Mouse (Mus musculus): ENCODE measurements around the gene Baat. TPM values are rescaled to one million over a fixed set of nuclear protein-coding genes. Genes with fewer than 3 reads are reported as not detected.
"Not testable (repeated sequence)": the region's sequence is repeated elsewhere in the genome, so short reads cannot be mapped to it uniquely, and the experiment has no call there.

Gene Baat
- not detected for polyA plus RNA-seq (2017; shearing (Covaris generic))

DNA sequence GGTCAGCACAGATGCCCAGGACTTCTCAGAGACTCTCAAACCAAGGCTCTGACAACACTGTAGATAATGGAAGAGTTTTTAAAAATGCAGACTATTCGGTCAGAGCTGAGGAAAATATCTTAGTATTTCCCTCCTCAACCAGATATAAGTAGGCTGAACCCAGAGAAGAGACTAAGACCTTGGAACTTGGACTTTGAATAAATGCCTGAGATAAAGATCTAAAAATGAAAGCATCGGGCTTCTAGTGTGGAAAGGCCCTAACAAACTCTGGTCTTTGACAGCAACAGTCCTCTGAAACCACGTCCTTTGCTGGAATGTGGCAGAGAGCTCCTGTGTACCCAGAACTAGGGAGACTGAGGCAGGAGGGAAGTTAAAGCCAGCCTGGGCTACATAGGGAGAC is at the start of gene Baat:
Baat (minus strand) TSS at position 172 of the 400 bp plus-strand sequence.
- ATAC-seq = no peak

DNA sequence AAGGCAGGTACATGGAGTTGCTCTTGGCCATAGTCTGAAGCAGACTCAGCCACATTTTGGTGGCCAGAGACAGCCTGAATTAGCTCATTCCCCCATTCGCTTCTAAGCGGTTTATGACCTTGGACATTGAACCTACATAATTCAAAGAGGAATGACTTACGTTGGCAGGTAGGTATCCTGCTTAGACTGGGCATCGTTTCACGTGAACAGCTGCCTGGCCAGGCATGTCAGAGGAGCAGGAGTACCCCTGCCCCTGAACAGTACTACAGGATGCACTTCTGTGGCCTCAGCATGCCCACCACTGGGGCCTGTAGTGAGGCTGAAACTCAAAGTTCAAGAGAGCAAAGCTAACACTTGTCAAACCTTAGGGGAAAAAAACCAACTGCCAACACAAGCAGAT is 47.0 kb upstream of the Baat start:
- ATAC-seq = no peak

DNA sequence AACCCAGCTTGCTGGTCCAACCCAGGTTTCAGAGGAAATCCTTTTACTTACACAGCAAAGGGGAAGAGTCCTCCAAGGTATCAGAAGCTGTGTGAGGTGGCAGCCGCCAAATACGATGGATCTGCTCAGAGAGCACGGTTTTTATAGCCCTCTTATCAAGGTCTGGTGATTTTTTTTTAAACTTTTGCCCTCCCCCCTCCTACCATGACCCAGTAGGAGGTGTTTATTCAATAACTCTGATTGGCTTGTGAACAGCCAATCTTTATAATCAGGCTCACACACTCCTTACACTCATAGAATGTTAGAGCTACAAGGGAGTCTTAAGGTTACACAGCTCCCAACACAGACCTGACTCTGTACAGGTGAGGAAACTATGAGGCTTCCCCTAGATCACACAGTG is 43.0 kb upstream of the Baat start, which contains the start of gene Aldob:
Aldob (minus strand) TSS at position 164 of the 400 bp plus-strand sequence.
- ATAC-seq = no peak

DNA sequence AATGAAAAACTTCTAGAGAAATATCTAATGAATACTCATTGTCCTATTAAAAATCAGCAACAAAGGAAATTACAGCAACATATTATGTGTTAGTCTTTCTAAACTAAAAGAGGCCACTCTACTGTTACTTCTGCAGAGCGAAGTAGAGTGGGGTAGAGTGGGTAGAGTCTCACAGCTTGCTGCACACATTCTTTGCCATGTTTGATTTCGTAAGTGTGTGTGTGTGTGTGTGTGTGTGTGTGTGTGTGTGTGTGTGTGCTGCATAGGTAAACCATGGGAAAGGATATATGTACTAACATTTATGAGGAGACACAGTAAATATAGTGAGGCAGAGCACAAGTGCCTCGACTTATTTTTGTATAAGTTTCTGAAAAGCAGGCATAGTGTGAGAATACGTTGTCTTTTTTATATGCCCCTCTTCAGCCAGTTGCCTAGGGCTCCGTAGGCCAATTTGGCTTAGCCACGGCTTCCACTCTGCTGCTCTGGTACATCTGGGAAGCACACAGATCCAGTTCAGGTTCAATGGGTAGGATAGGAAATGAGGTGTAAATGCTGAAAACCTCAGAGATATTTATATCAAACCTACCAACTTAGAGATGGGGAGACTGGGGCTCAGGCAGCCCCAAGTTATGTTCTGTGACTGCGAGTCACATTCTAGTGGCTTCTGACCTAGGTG is 41.3 kb upstream of the Baat start:
- ATAC-seq = no peak

DNA sequence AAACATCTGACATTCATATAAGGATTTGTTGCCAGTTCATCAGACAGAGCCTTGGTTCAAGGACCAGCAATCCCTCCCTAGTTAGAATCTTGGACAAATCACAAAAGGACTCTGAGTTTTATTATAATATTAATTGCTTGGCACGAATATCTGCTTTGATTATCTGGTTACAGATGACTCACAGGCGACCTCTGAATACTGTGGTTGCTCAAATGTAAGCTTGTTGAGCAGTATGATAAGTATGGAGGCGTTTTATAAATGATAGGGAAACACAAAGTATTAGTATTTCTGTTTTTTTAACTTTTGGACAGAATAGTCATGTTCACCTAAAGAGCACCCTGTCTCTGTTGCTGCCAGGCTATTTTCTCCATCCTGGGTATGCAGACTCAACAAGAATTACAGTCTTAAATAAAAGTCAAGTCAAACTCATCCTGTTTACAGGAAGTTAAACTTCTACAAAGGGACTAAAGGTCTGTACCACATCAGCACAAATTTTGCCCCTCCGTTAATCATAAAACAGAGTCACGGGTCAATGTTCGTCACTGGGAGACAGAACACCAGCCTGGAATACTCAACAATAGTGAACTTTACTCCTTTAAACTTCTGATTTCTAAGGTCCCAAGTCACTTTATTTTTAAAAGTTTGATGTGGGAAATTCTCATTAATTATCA is 40.7 kb upstream of the Baat start:
- ATAC-seq = no peak

DNA sequence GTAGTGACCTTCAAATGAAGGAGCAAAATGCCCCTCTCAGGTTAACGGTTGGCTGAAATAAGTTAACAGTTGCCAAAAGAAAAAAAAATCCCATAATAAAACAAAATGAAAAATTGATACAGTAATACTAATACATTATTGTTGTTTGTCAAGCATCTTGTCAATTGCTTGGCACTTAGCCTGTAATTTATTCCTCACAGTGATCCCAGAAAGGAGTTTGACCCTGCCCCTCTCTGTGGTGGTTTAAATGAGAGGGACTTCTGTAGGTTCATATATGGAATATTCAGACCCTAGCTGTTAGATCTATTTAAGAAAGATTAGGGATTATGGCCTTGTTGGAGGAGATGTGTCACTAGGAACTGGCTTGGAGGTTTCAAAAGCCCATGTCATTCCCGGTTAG is 39.7 kb upstream of the Baat start:
- no peak for ATAC-seq

DNA sequence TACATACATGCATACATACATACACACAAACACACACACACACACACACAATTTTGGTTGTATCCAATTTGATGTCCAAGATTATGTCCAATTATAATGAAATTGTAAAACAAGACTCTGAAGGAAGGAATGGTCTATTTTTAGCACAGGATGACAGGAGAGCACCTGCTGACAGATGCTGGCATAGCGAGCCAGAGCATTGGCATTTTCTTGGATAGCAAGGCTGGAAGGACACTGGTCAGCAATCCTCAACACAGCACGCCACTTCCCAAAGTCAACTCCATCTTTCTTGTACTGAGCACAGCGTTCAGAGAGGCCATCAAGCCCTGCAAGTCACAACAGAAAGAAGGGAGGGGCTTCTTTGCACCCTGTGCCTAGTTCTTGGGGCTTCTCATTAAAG is 34.6 kb upstream of the Baat start:
- no peak for ATAC-seq

DNA sequence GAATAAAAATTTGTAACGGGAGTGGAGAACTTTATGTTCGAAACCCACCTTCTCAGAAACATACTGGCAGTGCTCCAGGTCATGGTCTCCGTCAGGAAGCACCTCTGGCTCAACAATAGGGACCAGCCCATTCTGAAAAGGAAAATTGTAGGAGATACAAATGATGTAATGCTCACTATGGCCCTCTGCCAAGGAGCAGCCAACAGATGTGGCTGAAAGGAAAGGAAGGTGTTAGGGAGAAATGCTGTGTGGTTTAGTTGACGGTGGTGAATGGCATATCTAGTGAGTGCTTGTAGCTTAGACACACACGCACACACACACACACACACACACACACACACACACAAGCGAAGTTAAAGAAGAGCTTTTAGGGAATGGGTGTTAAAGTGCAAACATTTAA is 33.3 kb upstream of the Baat start:
- ATAC-seq = no peak

DNA sequence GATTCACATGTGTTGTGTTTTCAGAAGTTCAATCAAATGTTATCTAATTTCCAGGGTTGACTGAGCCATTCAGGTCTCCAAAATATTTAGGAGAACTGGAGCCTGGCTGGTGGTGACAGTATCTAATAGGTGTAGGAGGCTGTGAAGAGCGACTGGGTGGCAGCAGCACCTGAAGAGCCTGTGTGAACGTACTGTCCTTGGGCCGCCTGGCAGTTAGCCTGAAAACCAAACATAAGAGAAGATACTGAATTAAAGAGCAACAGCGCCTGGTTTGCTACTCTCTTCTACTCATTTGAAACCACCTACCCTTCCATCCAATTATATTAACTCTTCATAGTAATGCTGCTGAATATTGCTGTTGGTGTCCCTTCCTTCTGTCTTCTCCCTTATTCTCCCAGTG is 30.3 kb upstream of the Baat start:
- ATAC-seq = no peak

DNA sequence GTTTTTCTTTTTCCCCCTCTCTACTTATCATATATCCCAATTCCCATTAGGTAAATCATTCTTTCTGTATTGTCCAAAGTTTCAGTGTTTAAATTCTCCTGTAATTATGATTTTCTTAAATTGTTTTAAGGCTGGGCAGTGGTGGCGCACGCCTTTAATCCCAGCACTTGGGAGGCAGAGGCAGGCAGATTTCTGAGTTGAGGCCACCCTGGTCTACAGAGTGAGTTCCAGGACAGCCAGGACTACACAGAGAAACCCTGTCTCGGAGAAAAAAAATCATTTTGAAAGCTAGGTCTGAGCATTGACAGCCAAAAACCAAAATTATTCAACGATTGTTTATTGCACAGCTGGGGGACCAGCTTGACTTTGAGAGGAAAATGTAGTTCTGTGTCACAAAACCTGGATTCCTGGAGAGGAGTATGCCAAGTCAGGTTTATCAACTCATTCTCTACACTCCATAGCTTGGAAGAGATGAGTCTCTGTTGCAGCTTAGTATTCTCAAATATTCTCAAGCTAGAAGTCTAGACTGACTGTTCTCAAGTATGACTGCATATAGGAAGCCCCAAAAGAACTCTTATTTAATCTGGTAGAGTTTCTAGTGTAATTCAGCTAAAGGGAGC is 29.4 kb upstream of the Baat start:
- ATAC-seq = no peak

DNA sequence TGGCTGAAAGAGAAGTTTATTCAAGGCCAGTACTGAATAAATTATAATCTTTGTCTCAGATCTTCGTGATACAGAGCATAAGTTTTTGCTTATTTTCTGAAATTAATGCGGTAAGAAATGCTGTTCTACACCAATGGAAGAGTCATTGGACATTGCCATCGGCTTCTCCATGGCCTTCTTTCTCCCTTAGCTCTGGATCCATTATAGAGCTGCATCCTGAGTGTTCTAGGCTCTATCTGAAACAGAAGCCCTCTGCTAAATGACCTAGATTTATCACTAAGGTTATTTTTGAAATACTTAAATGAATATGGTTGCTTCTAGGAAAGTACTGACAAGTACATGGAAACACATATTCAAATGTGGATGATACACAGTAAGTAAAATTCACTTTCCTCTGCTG is 28.7 kb upstream of the Baat start:
- no peak for ATAC-seq

DNA sequence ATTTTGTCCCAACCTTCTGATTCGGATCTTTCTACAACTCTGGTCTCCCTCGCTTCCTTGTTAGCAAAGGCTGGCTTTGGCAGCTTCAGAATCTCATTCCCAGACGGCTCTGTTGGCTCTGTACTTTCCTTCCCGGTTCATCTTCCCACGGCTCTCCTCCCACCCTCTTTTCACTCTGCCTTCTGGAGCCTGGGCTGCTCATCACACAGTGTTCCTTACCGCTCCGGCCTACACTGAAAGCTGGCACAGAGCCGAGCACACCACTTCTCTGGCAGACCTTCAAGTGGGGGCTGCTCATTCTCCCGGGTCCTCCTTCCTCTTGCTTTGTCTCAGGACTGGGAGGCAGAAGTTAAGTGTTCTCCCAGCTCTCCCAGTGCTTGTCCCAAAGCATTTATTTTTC is 16.2 kb upstream of the Baat start:
- ATAC-seq = no peak

DNA sequence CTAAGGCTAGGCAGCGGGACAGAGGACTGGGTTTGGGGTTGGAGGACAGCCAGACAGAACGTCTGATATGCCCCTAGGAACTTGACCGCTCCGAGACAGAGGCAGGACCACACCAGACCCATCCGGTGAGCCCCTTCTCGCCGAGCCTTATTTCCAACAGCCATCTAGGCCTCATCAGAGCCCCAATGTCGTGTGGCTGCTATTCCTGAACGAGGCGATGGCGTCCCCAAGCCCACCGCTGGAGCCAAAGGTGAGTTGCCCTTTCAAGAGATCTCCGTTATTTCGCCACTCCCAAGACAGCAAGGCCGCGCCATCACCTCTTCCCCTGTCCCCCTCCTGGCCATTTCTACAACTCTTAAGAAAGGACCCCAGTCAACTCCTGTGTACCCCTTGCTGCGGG is 15.0 kb upstream of the Baat start:
- ATAC-seq = no peak

DNA sequence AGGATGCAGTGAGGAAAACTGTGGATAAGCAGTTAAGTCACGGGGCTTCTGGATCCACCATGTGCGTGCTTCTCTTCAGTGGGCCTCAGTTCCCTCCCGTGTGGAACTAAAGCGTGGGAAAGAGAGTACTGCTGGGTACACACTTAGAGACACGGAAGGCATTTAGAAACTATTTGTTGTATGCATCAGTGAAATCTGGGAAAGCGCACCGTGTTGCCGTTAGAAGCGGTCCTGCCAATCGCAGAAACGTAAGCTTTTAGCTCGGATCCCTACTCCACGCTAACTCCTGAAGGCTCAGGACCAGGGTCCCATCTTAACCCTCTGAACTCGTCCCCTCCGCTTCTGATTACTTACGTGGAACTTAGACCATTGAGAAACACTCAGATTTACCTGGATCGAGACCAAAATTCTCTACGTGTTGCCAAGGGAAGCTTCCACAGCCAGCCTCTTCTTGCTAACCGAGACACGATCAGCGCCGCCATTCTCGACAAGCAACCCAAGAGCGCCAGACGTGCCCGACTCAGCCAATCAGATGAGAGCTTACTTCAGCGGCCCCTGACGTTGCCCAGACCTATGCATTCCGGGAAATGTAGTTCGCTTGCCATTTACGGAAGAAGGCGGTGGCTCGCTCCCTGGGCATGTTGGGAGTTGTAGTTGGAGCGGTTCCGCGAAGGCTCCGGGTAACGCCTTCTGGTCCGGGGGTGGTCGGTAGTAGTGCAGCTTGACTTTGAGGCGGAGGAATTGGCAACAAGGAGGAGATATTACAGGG is 14.4 kb upstream of the Baat start, which contains the start of the genes Mrpl50 and Zfp189:
Mrpl50 (minus strand) TSS at position 522 of the 769 bp plus-strand sequence.
Zfp189 (plus strand) TSS at position 605 of the 769 bp plus-strand sequence.
- ATAC-seq = peak; percentile 100

DNA sequence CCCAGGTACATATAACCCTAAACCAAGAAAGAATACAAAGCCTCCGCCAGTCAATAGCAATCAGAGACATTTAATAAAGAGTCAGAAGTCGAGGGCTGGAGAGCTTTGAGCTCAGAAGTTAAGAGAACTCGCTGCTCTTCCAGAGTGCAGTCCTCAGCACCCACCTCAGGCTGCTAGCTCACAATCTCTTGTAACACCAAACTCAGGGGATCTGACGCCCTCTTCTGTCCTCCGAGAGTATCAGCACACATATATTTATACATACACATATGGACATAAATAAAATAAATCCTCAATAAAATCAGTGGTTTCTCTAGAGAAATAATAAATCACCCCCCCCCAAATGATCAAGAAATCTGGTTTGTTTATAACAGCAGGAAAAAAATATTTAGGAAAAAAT is 13.1 kb upstream of the Baat start:
- ATAC-seq = no peak

DNA sequence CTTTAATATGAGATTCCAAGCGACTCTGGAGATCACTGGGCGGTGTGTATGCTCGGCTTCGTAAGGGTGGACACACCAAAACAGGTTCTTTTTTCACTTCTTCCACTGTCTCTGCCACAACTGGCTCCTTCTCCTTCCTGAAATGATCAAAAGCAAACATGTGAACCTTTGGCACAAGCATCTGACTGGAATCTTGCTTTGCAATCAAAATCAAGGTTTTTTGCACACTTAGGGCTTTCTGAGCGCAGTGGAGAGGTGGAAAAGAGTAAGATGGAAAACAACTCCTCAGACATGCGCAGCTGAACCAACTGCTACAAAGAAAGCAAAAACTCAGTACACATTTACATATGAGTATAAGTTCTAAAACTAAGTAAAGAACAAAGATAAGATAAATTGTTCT is 8.1 kb upstream of the Baat start:
- no peak for ATAC-seq

DNA sequence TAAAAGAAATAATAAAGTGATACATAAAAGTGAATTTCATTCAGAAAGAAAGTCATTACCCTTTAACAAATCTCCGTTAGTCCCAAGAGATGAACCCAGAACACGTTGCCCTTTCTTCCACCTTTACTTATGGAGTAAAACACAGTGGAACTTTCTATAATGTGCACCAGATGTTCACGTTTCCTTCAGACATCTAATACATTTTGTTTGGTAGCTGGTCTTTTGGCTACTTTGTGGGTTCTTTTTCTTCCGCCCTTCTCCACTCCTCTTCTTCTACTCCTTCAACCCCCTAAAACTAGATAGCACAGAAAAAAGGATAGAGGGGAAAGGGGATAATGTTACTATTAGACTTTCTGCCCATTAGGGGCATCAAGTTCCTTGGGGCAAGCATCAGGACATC is 6.3 kb upstream of the Baat start:
- no peak for ATAC-seq

DNA sequence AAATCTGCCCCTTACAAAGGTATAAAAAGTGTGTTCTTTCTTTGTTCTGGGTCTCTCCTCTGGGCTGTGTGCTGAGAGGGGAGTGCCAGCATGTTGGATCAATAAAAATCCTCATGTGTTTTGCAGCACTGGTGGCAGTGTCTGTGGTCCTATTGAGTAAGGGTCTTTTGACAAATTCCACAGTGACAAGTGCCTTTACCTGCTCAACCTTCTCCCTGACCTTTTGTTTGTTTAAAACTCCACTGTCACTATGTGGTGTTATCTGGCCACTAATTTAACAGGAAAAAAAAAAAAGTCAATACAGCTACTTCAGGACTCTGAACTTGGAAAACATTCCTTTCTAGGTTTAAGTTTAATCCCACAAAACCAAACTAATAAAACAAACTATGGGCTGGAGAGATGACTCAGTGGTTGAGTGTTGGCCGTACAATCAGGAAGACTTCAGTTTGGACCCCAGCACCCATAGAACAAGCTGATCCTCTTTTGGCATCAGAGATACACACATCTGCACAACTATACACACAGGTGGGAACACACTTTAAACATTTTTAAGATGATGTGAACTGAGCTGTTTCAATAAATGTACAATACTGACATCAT is 4.0 kb upstream of the Baat start:
- not testable (repeated sequence) for ATAC-seq

DNA sequence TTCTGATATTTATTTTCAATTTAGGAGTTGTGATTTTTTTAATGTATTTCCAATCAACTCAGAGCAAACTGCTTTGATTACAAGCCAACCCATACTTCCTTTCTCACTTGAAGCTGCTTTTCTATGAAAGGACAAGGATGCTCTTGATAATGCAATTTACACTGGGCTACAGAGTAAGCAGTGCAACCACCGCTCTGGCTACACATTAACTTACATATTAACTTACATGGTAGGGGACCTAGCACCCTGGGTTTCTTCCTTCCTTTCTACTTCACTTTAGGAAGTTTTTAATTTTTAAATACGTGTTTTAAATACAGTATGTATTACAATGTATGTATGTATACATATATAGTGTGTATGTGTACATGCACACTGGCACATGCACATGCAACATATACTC is 2.8 kb upstream of the Baat start:
- no peak for ATAC-seq

DNA sequence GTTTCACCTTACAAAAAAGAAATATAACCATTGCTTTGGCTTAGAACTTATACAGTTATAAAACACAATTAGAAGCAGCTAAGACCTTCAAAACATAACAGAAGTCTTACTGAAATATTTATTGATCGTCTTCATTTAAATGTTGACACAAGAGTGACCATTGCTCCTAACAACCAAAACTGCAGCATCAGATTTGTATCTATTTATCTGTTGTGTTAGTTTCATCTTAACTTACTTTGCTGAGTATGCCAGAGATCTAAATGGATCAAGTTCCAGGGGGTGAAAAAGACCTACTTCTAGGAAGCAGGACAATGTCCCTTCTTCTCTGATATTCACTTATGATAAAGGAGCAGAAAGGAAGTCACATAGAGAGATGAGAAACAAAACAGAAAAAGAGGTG is 2.8 kb downstream of the Baat start:
- no peak for ATAC-seq

DNA sequence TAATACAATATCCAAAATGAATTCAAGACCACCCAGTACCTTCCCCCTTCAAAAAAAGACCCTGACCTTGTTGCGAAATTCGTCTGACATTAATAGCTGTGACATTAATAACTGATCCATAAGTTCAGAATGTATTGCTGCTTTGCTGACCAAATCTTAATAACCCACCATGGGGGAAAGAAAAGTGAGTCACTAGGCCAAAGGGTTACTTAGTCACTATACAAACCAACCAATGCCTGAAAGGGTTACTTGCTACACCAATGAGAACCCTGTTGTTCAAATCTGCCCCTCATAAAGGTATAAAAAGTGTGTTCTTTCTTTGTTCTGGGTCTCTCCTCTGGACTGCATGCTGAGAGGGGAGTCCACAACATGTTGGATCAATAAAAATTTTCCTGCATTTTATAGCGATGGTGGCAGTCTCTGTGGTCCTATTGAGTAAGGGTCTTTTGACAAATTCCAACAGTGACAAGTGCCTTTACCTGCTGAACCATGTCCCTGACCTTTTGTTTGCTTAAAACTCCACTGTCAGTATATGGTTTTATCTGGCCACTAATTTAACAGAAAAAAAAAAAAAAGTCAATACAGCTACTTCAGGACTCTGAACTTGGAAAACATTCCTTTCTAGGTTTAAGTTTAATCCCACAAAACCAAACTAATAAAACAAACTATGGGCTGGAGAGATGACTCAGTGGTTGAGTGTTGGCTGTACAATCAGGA is 20.3 kb downstream of the Baat start:
- ATAC-seq = not testable (repeated sequence)

DNA sequence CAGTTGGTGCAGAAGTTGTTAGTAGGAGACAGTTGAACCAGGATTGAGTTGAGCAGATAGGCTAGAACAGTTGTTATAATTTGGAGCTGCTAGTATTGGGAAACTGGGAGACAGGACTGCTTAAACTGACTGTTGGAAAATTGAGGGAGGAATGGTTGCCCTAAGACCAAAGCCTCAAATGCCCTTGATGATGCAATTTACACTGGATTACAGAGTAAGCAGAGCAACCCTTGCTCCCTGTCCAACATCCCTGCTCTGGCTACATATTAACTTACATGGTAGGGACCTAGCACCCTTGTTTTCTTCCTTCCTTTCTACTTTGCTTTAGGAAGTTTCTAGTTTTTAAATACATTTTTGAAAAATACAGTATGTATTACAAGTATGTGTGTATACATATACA is 20.9 kb downstream of the Baat start:
- ATAC-seq = no peak

All from activated CD4-positive, CD25-positive, alpha-beta regulatory T cell, adult 4 months (primary cell).